Comparison of ENCODE assay signal across 8 mouse cellular contexts in the genomic region with DNA sequence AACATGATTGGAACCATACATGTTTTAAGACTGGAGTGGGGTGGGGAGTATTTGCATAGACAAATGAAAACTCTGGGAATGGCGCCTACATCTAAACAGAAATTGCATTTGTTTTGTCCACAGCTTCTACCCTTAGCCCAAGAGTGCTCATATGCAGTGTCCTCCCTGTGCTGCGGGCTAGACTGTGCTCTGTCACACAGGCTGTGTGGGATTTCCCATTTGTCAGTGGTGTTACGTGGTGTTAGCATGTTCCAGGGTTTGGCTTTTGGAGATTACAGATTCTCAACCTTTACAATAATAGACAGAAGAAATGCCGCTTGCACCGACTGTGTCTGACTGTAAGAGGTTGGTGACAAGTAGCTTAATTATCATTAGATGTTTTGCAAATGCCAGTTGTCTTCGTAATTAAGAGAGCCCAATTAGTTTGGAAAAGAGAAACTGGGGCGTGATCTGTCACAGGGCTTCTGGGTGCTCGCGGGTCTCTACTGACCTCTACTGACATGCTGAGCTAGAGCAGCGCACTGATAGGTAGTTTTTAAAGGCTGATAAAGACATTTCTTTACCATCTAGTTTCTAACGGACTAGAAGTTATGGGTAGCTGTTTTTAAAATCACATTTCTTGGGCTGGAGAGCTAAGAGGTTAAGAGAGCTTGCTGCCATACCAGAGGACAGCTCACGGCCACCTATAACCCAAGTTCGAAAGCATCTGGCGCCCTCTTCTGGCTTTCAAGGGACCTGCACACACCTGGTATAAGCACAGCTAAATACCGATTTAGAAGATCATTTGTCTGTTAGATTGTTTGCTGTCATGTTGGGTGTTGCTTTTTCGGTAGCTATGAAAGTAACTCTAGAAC. TPM values are rescaled to one million over a fixed set of nuclear protein-coding genes. Genes with fewer than 3 reads are reported as not detected.
A peak's percentile ranks its signal among the peaks of the same experiment; 100 is the strongest.
DNase-seq lines count a peak whose midpoint lies in the region; ATAC-seq and TF ChIP-seq lines count a peak whose summit lies in the region.

No protein-coding gene starts in this region.

- H3K4me1 ChIP-seq in hindbrain, postnatal 0 days (ENCODE audit: insufficient read depth, low read length) = no peaks in the 10 kb centered on the region
- no peaks in the 10 kb centered on the region for H3K4me1 ChIP-seq in stomach, postnatal 0 days (replicated peaks; ENCODE audit: control insufficient read depth, insufficient read depth)

- H3K27me3 ChIP-seq in hindbrain, postnatal 0 days (ENCODE audit: insufficient read depth, low read length) = no peaks in the 10 kb centered on the region
- peaks cover 6% of the 10 kb centered on the region for H3K27me3 ChIP-seq in myocyte (ENCODE audit: control insufficient read depth, insufficient read depth, insufficient read length)
- H3K27me3 ChIP-seq in stomach, postnatal 0 days (ENCODE audit: control insufficient read depth, insufficient read depth, low read length) = no peaks in the 10 kb centered on the region

- H3K27ac ChIP-seq in hindbrain, postnatal 0 days = no peak overlapping the region
- no peak overlapping the region for H3K27ac ChIP-seq in stomach, postnatal 0 days (replicated peaks)

- 45% methylated on average over 16 of the region's 16 CpGs for WGBS in hindbrain, postnatal 0 days
- WGBS in stomach, postnatal 0 days = 52% methylated on average over 16 of the region's 16 CpGs

- TF ChIP-seq CTCF in hindbrain, postnatal 0 days (IDR thresholded peaks at IDR 0.05; ENCODE audit: low read depth) = no peak; the same call in 1 of the 2 replicates
- peak; percentile 61; the same call in 1 of the 2 replicates for TF ChIP-seq CTCF in stomach, postnatal 0 days (IDR thresholded peaks at IDR 0.05; ENCODE audit: low read depth)

- no peak overlapping the region for H3K4me3 ChIP-seq in hindbrain, postnatal 0 days (ENCODE audit: low read length)
- H3K4me3 ChIP-seq in myocyte = no peak overlapping the region
- no peak overlapping the region for H3K4me3 ChIP-seq in stomach, postnatal 0 days (ENCODE audit: low read depth, low read length)

- intact Hi-C loops in left cerebral cortex, postnatal 4 days (cut with DNase I) = loop anchor here (5.0 to 10.0 kb wide), 4 partner anchors 49 to 497 kb away; a partner anchor contains a TSS

- no peak overlapping the region for H3K9ac ChIP-seq in hindbrain, postnatal 0 days (replicated peaks; ENCODE audit: low read length)
- H3K9ac ChIP-seq in stomach, postnatal 0 days (ENCODE audit: low read length) = no peak overlapping the region

- H3ac ChIP-seq in myocyte (ENCODE audit: control insufficient read depth, insufficient read length) = no peak overlapping the region

- H3K9me3 ChIP-seq in hindbrain, postnatal 0 days (ENCODE audit: low read length) = no peaks in the 10 kb centered on the region
- no peaks in the 10 kb centered on the region for H3K9me3 ChIP-seq in stomach, postnatal 0 days (ENCODE audit: control insufficient read depth, low read length)

- no peak for TF ChIP-seq POLR2A in myocyte (IDR thresholded peaks at IDR 0.05; ENCODE audit: insufficient read length, low read depth)

- peak overlapping the region; percentile 33; the same call in 1 of the 2 replicates for H3K4me2 ChIP-seq in hindbrain, postnatal 0 days (ENCODE audit: low read depth, low read length)
- H3K4me2 ChIP-seq in myocyte (ENCODE audit: low read depth) = peak overlapping the region; percentile 38
- no peak overlapping the region for H3K4me2 ChIP-seq in stomach, postnatal 0 days (replicated peaks; ENCODE audit: low read depth)

- no peak for TF ChIP-seq EP300 in stomach, postnatal 0 days (optimal IDR thresholded peaks at IDR 0.05)

- no peaks in the 10 kb centered on the region for H3K79me2 ChIP-seq in myocyte (ENCODE audit: control insufficient read depth, insufficient read depth)

- peak; percentile 70; the same call in 1 of the 2 replicates for ATAC-seq in hindbrain, postnatal 0 days
- no peak for ATAC-seq in stomach, postnatal 0 days (ENCODE audit: low FRiP score, low TSS enrichment)

- peak; percentile 52 to 58 for DNase-seq in urinary bladder, postnatal 36 days (ENCODE audit: low spot score in 2 of 2)
- no peak for DNase-seq in urinary bladder, adult 2 months (ENCODE audit: low spot score)
- peak; percentile 78 for DNase-seq in cerebellum, adult 9-10 months
- peak; percentile 30 to 37 for DNase-seq in frontal cortex, postnatal 25 days (ENCODE audit: low spot score in 2 of 2)
- DNase-seq in hindbrain, postnatal 0 days (ENCODE audit: low spot score) = peak; percentile 77
- DNase-seq in left cerebral cortex, postnatal 4 days = peak; percentile 68
- peak; percentile 47 for DNase-seq in stomach, postnatal 0 days (ENCODE audit: low spot score)

- no peaks in the 10 kb centered on the region for H3K36me3 ChIP-seq in hindbrain, postnatal 0 days (ENCODE audit: insufficient read depth, low read length)
- H3K36me3 ChIP-seq in myocyte (ENCODE audit: control insufficient read depth, insufficient read depth) = no peaks in the 10 kb centered on the region
- no peaks in the 10 kb centered on the region for H3K36me3 ChIP-seq in stomach, postnatal 0 days (ENCODE audit: control insufficient read depth, insufficient read depth, low read length)

TF ChIP-seq in myocyte, 11 proteins besides CTCF, POLR2A, EP300 and RAD21:
- TF ChIP-seq REST (IDR thresholded peaks at IDR 0.05; ENCODE audit: insufficient read depth, insufficient read length) (no peak), MYOD1 (IDR thresholded peaks at IDR 0.05; ENCODE audit: control insufficient read depth in 1 of 3, insufficient read length in 2 of 3, low read depth in 2 of 3) (no peak), CEBPB (IDR thresholded peaks at IDR 0.05; ENCODE audit: insufficient read depth, poor library complexity, severe bottlenecking) (no peak), TCF12 (IDR thresholded peaks at IDR 0.05; ENCODE audit: insufficient read depth, poor library complexity, severe bottlenecking) (no peak), E2F4 (IDR thresholded peaks at IDR 0.05; ENCODE audit: insufficient read depth) (no peak), MYOG (IDR thresholded peaks at IDR 0.05; ENCODE audit: control insufficient read depth in 1 of 3, insufficient read depth in 1 of 3, insufficient read length in 2 of 3, low read depth in 2 of 3) (no peak), MAX (IDR thresholded peaks at IDR 0.05; ENCODE audit: low read depth) (no peak), POLR2AphosphoS2 (IDR thresholded peaks at IDR 0.05; ENCODE audit: insufficient read length, low read depth) (no peak), SRF (IDR thresholded peaks at IDR 0.05; ENCODE audit: control insufficient read depth, insufficient read length, low read depth) (no peak), USF1 (IDR thresholded peaks at IDR 0.05; ENCODE audit: low read depth) (no peak), TCF3 (IDR thresholded peaks at IDR 0.05; ENCODE audit: insufficient read length, low read depth) (no peak)

RNA-seq across cellular contexts. Expression of a gene that starts 15.4 kb away (rescaled TPM):
- polyA plus RNA-seq in urinary bladder, adult 2 months (2012; rRNA removed) = 2.6 and 2.7 TPM in 2 replicates
- 0.94 and 2.8 TPM in 2 replicates for total RNA-seq in hindbrain, postnatal 0 days (2014; rRNA removed)
- 0.54 and 0.56 TPM in 2 replicates for polyA plus RNA-seq in hindbrain, postnatal 0 days (2015; fragmentation: Nextera tagmentation; extraction: Ambion mirVana)
- under 1 TPM in 1 of 2 experiments, not detected in 1; 0.42 TPM for total RNA-seq in left cerebral cortex, postnatal 4 days (2021)
- not detected for polyA plus RNA-seq in myocyte (2012; fragmentation: generic; extraction: Trizol)
- polyA plus RNA-seq in stomach, postnatal 0 days (2015; fragmentation: Nextera tagmentation; extraction: Ambion mirVana) = 1.2 TPM in 2 replicates

RNA-seq across cellular contexts. Expression of a gene that starts 35.8 kb away (rescaled TPM):
- polyA plus RNA-seq in urinary bladder, adult 2 months (2012; rRNA removed) = 3.7 and 5.2 TPM in 2 replicates
- total RNA-seq in hindbrain, postnatal 0 days (2014; rRNA removed) = 0.52 and 0.72 TPM in 2 replicates
- 0.49 and 0.76 TPM in 2 replicates for polyA plus RNA-seq in hindbrain, postnatal 0 days (2015; fragmentation: Nextera tagmentation; extraction: Ambion mirVana)
- not detected for total RNA-seq in left cerebral cortex, postnatal 4 days (2021)
- 60.1 TPM for polyA plus RNA-seq in myocyte (2012; fragmentation: generic; extraction: Trizol)
- 2.4 and 2.9 TPM in 2 replicates for polyA plus RNA-seq in stomach, postnatal 0 days (2015; fragmentation: Nextera tagmentation; extraction: Ambion mirVana)
